Mouse (Mus musculus) ZHBTc4 (cell line): ENCODE data around the gene Cep72.
A peak's percentile ranks its signal among the peaks of the same experiment; 100 is the strongest.
"Not testable (repeated sequence)": the region's sequence is repeated elsewhere in the genome, so short reads cannot be mapped to it uniquely, and the experiment has no call there.

Experiments used
- DNase-seq: peaks from one replicate; pipeline ENCODE4 v3.0.0-alpha.2; 2011; ENCODE audit warnings: low read depth, low spot score

The Cep72 gene

GRCm38 (mm10) chr13:74061613-74062377 is at the start of gene Cep72:
Gene Cep72 (minus strand): TSS chr13:74062299.
- peak; percentile 97 for DNase-seq

GRCm38 (mm10) chr13:74107410-74107809 is 45.3 kb upstream of the Cep72 start:
- DNase-seq, result no peak

GRCm38 (mm10) chr13:74104417-74104816 is 42.3 kb upstream of the Cep72 start:
- DNase-seq, result no peak

- no peak for DNase-seq
These were observed 40.9 kb upstream of the Cep72 start for GRCm38 (mm10) chr13:74102831-74103582.

- DNase-seq, result no peak
These were observed 40.2 kb upstream of the Cep72 start for GRCm38 (mm10) chr13:74102108-74102830.

- DNase-seq, result no peak
These were observed 36.8 kb upstream of the Cep72 start for GRCm38 (mm10) chr13:74098913-74099312.

GRCm38 (mm10) chr13:74096715-74097363 is 34.7 kb upstream of the Cep72 start:
- DNase-seq, result peak; percentile 67

- DNase-seq, result no peak
These were observed 33.8 kb upstream of the Cep72 start for GRCm38 (mm10) chr13:74095936-74096335.

- DNase-seq, result no peak
These were observed 28.2 kb upstream of the Cep72 start for GRCm38 (mm10) chr13:74090265-74090664.

- DNase-seq, result no peak
These were observed 11.3 kb upstream of the Cep72 start for GRCm38 (mm10) chr13:74073369-74073768.

GRCm38 (mm10) chr13:74071714-74072113 is 9.6 kb upstream of the Cep72 start:
- DNase-seq, result no peak

GRCm38 (mm10) chr13:74071244-74071643 is 9.1 kb upstream of the Cep72 start:
- not testable (repeated sequence) for DNase-seq

GRCm38 (mm10) chr13:74066576-74066975 is 4.5 kb upstream of the Cep72 start:
- DNase-seq, result no peak

GRCm38 (mm10) chr13:74063340-74064050 is 1.4 kb upstream of the Cep72 start:
- no peak for DNase-seq

- no peak for DNase-seq
These were observed 454 bp upstream of the Cep72 start for GRCm38 (mm10) chr13:74062378-74063128.

- DNase-seq, result no peak
These were observed 4.0 kb downstream of the Cep72 start for GRCm38 (mm10) chr13:74058081-74058480.

GRCm38 (mm10) chr13:74056194-74056593 is 5.9 kb downstream of the Cep72 start:
- no peak for DNase-seq

- DNase-seq, result no peak
These were observed 22.2 kb downstream of the Cep72 start for GRCm38 (mm10) chr13:74039926-74040325.

GRCm38 (mm10) chr13:74035776-74036175 is 26.3 kb downstream of the Cep72 start:
- no peak for DNase-seq

GRCm38 (mm10) chr13:74034756-74035155 is 27.3 kb downstream of the Cep72 start:
- no peak for DNase-seq
